Mouse (Mus musculus) heart, postnatal 14 days (tissue): ENCODE results near the gene Nckap5l. TPM values are rescaled to one million over a fixed set of nuclear protein-coding genes. Genes with fewer than 3 reads are reported as not detected.
"Not testable (repeated sequence)": the region's sequence is repeated elsewhere in the genome, so short reads cannot be mapped to it uniquely, and the experiment has no call there.

Experiments used
- DNase-seq, 2 experiments: peaks; one replicate each; pipeline ENCODE4 v3.0.0; 2021 to 2022
- intact Hi-C: fragments of 180-260 bp; cut with DNase I; formaldehyde crosslinking; loops from one replicate; pipeline ENCODE4 v1.15.1; 2025
- total RNA-seq, 2 experiments: library from RNA; stranded (reverse); gene quantifications; 2 replicates each; pipeline ENCODE4 v1.2.3; 2021

The Nckap5l gene
- total RNA-seq, 2 experiments from 2014 or later = 11.2 to 13.6 TPM

DNA sequence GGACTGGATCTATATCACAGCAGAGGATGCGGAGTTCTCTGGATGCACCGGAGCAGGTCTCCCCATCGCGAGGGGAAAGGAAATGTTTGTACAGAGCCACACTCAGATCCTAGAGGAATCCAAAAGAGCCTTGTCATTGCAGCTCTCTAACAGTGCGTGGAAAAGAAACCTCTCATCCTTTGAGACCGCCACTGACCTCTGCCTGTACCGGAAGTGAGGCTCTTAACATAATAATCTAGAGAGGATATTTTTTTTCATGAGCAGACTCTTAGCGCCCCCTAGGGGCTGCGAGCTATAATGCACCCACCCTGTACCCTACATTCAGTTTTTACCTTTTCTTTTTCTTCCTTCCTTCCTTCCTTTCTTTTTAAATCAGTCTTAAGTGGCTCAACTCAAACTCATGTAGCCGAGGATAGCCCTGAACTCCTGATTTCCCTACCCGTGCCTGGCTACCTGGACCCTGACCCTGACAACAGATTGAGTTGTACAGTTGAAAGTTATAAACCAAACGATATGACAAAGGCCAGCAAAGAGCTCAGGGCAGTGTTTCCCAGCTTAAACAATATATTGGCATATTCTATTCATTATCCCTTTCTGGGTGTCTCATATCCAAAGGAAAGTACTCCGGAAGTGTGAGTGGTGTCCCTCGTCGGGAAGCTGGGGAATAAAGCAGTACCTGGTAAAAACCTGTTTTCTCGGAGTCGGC is 13.6 kb upstream of the Nckap5l start:
- intact Hi-C loops = no loop called here
- peak; percentile 65 to 76 for DNase-seq

DNA sequence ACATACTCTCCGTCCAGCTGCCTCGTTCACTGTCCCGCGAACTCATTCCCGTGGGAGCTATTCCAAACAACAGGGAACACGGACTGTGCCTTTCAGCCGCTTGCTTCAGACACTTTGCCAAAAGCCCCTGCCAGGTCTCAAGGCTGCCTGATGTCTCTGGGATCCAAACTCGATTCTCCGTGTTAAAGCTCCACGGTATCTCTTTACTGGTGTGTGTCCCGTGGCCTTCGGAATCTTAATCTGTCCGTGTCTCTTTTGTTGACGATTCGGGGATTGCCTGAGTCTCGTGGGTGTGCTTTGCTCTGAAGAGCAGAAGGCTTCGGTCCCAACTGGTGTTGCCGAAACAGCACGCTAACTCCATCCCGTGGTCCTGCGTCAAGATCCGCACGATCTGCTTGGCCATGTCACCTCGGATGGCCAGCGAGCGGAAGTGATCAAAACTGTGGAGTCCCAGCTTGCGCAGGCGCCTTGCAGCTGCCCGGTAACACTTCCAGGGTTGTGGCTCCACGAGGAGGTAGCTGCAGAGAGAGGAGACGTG is 12.7 kb upstream of the Nckap5l start:
- DNase-seq = peak; percentile 49 to 53
- intact Hi-C loops = no loop called here

DNA sequence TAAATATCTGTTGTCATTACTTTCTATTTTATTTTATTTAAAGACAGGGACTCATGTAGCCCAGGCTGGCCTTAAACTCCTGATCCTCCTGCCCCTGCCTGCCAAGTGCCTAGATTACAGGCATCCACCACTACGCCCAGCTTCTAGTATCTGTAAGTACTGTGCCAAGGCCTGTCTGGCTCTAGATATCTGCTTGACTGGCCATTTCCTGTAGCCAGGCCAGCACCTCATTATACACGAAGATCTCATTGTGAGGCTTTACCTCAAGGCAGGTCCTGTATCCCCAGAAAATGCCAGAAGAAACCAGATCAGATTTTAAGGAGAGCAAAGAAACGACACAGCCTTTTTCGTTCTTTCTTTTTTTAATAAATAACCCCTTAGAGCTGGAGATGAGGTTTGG is 12.2 kb upstream of the Nckap5l start:
- intact Hi-C loops = loop anchor here (1.0 kb wide), 1 partner anchor 53 kb away; no protein-coding TSS in a partner anchor
- no peak for DNase-seq

DNA sequence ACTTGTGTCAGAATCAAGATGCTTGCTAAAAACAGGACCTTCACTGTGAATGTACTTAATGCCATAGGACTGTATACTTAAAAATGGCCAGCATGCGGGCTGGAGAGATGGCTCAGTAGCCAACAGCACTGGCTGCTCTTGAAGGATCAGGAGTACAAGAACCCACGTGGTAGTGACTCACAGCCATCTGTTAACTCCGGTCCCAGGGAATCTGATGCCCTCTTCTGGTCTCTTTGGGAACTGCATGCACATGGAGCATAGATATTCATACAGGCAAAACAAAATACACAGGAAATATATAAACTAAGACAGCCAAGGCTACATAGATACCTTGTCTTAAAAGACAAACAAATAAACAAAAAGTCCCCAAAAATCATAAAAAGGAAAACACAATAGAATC is 11.5 kb upstream of the Nckap5l start:
- DNase-seq = peak; percentile 79 to 91
- intact Hi-C loops = loop anchor here (1.0 kb wide), 1 partner anchor 53 kb away; no protein-coding TSS in a partner anchor

DNA sequence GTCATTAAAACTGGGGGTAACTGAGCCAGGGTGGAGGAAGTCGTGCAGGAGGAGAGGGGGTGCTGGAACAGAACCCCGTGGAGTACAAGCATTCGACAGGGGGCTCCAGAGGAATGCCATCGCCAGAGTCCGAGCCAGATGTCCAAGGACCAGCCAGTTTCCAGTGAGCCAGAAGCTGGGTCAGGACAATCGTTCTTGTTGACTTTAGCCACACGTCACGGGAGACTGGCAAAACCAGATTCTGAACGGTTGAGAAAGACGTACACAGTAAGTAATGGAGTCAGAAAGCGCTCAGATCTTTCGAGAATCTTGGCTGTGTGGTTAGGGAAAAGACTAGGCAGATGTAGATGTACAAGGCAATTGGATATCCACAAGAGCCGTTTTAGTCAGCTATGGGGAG is 5.6 kb upstream of the Nckap5l start:
- intact Hi-C loops = no loop called here
- no peak for DNase-seq

DNA sequence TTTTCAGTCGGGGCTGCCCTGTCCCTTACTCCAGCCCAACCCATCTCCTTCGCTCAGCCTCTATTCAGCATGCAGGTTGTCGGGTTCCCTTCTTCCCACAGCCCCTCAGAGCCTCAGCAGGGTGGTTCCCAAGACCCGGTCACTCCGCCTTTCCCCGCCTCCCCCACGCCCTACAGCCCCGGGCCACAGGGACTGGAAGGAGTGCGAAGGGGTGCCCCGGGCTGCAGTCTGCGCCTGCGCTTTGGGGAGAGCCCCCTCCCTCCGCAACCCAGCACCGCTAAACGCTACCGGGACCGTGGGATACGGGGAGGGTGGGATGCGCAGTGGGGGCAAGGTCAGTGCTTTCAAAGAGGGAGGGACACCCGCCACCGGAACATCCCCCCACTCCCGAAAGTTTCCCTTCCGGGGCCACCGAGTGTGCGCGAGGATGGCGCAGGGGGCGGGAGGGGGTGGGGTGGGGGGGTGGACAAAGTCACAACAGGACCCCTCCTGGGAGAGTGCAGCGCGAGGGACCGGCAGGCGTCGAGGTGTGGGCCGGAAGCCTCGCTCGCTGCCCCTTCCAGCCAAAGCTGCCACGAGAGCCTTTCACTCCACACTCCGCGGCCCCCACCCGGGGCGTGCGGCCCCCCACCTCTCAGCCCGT is 464 bp downstream of the Nckap5l start:
- intact Hi-C loops = loop anchor here (2.0 to 5.0 kb wide), 2 partner anchors 14 to 35 kb away; no protein-coding TSS in a partner anchor
- DNase-seq = peak; percentile 75 to 78

DNA sequence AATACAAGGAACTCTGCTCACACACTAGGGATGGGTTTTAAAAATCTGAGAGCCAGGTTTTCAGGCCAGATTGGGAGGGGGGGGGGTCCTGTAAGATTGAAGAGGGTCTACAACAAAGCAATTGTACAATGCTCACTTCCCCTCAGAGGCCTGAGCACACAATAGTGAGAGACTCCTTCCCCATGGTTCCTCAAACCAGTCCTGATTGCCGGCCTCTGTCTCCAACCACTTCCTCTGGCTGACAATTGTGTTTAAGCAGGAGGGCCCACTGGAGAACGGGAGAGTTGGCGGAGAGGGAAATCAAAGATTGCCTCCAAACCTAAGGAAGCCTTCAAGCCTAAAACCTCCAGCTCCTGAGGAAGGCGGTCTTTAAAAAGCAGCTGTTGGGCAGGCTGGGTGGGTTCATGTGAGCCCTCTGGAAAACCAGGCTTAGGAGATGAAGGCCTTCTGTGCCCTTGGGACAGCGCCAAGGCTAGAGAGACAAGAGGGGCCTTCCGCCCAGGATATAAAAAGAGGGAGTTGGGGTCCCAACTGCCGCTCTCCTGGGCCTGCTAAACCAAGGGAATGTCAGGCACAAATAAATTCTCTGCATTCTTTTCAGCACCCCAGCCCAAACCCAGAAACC is 1.1 kb downstream of the Nckap5l start:
- DNase-seq = peak in 1 of 2 experiments; percentile 34
- intact Hi-C loops = loop anchor here (2.0 to 5.0 kb wide), 2 partner anchors 14 to 34 kb away; no protein-coding TSS in a partner anchor

DNA sequence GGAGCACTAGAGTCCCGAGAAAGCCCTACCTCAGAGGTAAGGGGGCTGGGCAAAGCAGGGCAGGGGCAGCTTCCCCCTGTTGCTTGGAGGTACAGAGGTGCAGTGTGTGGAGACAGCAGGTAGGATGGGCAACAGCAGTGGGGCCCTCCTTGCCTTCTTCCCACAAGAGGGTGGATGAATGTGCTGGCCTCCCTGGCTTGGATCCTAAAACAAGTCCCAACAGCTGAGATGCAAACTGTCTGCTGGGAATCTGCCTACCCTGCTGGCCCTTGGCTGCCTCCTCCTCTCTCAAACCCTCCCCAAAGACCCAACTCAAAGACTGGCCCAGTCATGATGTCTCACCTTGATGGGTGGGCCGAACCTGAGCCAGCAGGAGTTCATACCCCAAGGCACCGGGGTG is 2.1 kb downstream of the Nckap5l start:
- intact Hi-C loops = loop anchor here (5.0 kb wide), 1 partner anchor 33 kb away; no protein-coding TSS in a partner anchor
- no peak for DNase-seq

DNA sequence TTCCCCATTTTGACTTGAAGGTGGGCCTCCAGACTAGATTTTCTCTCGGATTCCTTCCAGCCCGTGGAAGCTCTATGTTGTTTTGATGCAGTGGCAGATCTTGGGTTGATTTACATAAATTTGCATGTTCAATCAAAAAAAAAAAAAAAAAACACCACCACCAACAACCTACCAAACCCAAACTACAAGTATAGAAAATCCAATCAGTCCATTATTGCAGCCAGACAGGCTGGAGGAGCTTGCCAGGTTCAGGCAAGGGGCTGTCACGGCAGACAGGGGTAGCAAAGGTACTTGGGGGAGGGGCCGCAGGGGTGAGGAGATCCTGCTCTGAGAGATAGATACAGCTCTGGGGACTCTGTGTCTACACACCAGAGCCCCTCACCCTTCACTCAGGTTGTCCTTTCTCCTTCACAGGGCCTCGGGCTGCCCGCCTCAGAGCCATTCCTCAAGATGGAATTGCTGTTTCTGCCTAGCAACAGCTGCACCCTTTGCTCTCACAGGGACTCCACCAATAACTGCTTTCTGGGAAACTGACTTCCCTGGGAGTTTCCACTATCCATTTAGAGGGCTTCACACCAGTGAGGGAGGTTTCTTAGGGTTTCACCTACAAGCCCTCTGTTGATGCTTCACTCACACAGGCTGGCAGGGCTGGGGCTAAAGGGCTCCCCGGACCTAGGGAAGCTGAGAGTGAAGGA is 2.8 kb downstream of the Nckap5l start:
- no peak for DNase-seq
- intact Hi-C loops = loop anchor here (5.0 kb wide), 1 partner anchor 32 kb away; no protein-coding TSS in a partner anchor

DNA sequence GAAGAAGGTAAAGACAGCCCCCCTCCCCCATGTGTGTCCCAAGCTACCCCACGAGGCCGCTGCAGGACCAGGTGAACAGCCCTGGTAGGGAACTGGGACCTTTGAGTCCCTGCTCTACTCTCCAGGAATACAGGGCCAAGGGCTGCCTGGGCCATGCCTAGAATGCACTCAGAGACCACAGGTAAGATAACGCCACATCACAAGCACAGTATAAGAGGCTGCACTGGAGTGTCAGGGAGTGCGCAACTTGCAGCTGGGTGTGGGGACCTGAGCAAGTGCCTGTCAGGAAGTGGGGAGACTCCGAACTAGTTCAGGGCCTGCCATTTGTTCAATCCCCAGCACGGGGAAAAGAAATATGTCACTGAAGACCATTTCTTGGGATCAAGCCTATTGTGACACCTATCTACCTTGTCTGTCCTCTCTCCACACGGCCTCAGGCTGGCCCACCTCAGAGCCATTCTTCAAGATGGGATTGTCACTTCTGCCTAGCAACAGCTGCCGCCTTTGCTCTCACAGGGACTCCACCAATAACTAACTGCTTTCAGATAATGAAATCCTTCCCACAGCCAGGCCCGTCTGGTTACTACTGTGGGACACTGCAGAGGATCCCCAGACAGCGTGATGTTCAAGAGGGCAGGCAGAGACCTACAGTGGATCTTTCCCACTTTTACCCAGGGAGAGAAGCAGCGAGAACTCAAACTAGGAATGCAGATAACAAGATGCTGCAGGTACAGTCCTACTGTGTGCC is 4.2 kb downstream of the Nckap5l start:
- intact Hi-C loops = no loop called here
- no peak for DNase-seq

DNA sequence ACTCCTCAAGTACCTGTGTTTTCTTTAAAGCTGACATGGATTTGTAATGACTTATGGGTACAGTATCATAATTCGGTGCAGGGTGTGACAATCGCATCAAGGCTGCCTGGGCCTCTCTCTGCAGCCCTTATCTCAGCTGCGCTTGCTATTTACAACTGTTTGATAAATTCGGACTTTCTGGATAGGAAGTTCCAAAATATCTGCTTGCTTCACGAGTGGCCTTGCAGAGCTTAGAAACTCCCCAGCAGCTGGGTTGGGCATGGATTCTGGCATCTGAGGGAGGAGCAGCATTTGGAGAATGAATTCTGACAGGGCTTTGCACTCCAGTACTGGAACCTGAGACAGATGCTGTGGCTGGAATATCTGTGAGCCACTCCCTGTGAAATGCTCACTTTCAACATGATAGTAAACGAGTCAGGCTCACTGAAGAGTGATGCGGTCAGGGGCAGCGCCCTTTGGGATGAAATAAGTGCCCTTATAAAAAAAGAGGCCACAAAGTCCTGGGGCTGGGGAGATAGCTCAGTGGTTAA is 7.7 kb downstream of the Nckap5l start:
- DNase-seq = no peak
- intact Hi-C loops = no loop called here

DNA sequence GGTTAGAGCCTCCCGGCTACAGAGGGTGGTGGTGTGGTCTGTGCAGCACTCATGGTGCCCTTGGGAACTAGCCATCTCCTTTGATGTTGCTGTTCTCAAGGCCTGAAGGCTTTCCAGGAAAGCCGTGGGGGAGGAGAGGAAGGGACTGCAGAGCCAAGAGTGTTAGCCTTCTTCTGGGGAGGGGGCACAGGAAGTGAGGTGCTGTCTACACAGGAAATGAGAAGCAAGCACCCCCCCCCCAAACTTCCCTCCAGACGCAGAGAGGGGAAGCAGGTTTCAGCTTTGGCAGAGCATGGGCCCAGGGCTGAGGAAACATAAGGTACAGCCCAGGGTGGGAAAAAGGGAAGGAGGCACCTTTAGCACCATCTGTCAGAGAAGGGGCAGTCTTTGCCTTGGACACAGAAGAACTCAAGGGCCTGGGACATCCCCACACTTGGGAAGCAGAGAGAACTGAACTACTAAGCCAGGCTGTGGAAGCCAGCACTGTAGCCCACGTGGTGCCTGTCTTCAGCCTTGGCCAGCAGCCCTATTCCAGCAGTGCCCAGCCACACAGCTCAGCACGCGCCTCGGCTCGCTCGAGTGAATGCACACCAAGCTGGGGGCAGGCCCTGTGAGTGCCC is 8.3 kb downstream of the Nckap5l start:
- DNase-seq = peak; percentile 59 to 71
- intact Hi-C loops = no loop called here

DNA sequence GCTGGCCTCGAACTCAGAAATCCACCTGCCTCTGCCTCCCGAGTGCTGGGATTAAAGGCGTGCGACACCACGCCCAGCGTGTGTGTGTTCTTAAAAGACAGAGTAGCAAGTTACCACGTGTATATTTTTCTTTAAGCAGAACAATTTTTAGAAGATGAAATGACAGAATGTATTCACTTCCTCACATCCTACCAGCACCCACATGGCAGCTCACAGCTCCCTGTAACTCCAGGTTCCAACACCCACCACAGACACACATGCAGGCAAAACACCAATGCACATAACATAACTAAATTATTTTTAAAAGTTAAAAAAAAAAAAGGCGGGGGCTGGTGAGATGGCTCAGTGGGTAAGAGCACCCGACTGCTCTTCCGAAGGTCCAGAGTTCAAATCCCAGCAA is 11.4 kb downstream of the Nckap5l start:
- DNase-seq, intact Hi-C loops: not testable (repeated sequence)

DNA sequence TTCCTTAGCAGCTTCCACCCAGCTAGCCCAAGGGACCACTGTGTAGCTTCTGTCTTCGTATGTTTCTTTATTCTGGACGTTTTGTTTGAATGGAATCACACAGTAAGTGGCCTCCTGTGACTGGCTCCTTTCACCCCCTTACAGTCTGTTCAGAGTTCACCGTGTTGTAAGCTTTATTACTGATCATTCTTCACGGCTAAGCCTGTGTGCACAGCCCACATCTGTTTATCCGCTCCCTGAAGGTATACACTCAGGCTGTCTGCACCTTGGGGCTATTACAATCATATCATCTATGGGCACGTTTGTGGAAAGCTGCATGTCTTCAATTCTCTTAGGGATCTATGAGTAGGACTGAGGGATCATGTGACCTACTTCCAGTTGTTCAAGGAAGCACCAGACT is 12.0 kb downstream of the Nckap5l start:
- intact Hi-C loops = no loop called here
- DNase-seq = no peak

DNA sequence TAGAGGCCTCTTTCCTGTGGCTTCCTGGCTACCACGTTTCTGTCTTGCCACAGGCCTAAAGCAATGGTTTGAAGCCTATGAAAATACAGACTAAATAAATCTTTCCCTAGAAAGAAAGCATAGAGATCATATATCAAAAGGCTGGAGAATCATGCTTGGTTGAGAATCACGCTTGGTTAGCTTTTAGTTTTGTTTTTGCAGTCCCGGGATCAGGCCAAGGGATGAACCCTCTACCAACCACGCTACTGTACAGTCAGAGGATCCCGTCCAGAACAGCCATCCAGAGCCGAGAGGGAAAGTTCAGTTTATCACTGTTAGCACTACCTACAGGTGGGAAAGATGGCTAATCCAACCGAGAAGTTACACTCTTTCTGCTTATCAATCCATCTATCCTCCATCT is 15.2 kb downstream of the Nckap5l start:
- DNase-seq = no peak
- intact Hi-C loops = loop anchor here (2.0 kb wide), 1 partner anchor 14 kb away; the partner anchor contains the start of gene Nckap5l

DNA sequence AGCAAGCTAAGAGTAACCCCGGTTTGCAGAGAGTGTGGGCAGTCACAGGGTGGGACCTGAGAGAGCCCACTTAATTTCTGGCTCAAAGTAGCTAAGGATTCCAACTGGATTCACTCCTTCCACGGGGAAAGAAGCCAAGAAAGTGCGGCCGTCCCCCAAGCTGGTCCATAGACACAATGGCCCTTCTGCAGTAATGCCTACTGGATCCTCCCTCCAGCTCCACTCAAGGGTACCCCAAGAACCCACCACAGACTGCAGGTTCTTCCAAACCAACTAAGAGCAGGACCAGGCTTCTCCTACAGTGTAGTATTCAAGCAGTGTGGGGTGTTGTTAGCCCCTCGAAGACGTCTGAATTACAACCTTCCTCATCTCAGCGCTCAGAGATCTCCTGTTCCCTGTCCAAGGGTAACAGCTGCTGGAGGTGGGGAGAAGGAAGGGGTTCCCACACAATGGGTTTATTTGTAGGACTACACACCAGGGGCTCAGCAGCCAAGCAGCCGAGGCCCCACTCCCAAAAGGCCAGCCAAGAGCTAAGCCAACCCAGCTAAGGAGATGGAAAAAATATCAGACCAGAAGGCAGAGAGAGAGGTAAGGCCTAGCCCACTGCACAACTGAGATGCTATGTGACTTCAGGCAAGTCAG is 16.6 kb downstream of the Nckap5l start:
- peak in 1 of 2 experiments; percentile 48 for DNase-seq
- intact Hi-C loops = no loop called here

DNA sequence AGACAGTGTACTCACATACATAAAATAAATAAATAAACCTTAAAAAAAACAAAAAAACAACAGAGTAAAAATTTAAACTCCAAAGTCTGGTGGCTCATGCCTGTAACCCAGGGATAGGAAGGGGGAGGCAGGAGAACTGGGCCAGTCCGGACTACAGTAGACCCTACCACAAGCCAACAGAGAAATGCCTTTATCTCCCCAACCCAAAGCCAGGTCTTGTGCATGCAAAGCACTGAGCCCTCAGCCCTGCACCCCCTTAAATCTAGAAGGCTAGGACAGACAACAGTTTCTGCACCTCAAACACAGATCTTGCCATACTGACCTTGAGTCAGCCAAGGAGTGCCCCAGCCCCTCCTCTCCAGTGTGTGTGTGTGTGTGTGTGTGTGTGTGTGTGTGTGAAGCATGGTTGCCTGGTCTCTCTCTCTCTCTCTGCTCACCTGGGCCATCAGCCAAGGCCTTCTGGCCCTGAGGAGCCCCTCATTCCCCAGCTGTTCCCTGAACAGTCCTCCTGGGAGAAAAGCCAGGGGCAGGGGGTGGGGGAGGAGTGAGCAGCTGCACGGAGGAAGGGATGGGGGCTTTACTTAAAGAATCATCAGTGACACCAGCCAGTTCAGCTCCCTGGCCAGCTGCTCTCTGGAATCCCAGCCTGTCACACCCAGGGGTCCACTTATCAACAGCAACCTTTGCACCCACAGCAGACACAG is 17.3 kb downstream of the Nckap5l start:
- DNase-seq = peak; percentile 67 to 79
- intact Hi-C loops = no loop called here
